Mouse (Mus musculus): ENCODE data around the gene Jag2.
A peak's percentile ranks its signal among the peaks of the same experiment; 100 is the strongest.

The Jag2 gene

GRCm38 (mm10) chr12:112900641-112901040 lies 28.9 kb downstream of the Jag2 start:
- DNase-seq (ENCODE audit: extremely low spot score): no peak

GRCm38 (mm10) chr12:112898960-112899359 lies 30.6 kb downstream of the Jag2 start:
- no peak for DNase-seq (ENCODE audit: extremely low spot score)

GRCm38 (mm10) chr12:112898351-112898750 lies 31.2 kb downstream of the Jag2 start:
- no peak for DNase-seq (ENCODE audit: extremely low spot score)

GRCm38 (mm10) chr12:112897522-112898212 lies 31.9 kb downstream of the Jag2 start:
- peak; percentile 35 for DNase-seq (ENCODE audit: extremely low spot score)

- no peak for DNase-seq (ENCODE audit: extremely low spot score)
Measured at GRCm38 (mm10) chr12:112894969-112895368, 34.6 kb downstream of the Jag2 start.

GRCm38 (mm10) chr12:112894303-112894884 lies 35.2 kb downstream of the Jag2 start:
- no peak for DNase-seq (ENCODE audit: extremely low spot score)

GRCm38 (mm10) chr12:112885465-112885864 lies 44.1 kb downstream of the Jag2 start:
- no peak for DNase-seq (ENCODE audit: extremely low spot score)

GRCm38 (mm10) chr12:112881301-112881815 lies 48.2 kb downstream of the Jag2 start:
- no peak for DNase-seq (ENCODE audit: extremely low spot score)

- no peak for DNase-seq (ENCODE audit: extremely low spot score)
Measured at GRCm38 (mm10) chr12:112880661-112881060, 48.9 kb downstream of the Jag2 start.

- DNase-seq (ENCODE audit: extremely low spot score): no peak
Measured at GRCm38 (mm10) chr12:112879731-112880130, 49.8 kb downstream of the Jag2 start.

GRCm38 (mm10) chr12:112877607-112878020 lies 52.0 kb downstream of the Jag2 start:
- no peak for DNase-seq (ENCODE audit: extremely low spot score)

- DNase-seq (ENCODE audit: extremely low spot score): no peak
Measured at GRCm38 (mm10) chr12:112877073-112877576, 52.5 kb downstream of the Jag2 start.

- peak; percentile 45 for DNase-seq (ENCODE audit: extremely low spot score)
Measured at GRCm38 (mm10) chr12:112876332-112877072, 53.1 kb downstream of the Jag2 start.

GRCm38 (mm10) chr12:112875225-112876013 lies 54.2 kb downstream of the Jag2 start:
- DNase-seq (ENCODE audit: extremely low spot score): peak; percentile 82

GRCm38 (mm10) chr12:112874199-112874598 lies 55.4 kb downstream of the Jag2 start:
- DNase-seq (ENCODE audit: extremely low spot score): no peak

GRCm38 (mm10) chr12:112873452-112874190 lies 56.0 kb downstream of the Jag2 start:
- DNase-seq (ENCODE audit: extremely low spot score): peak; percentile 66

GRCm38 (mm10) chr12:112872991-112873390 lies 56.6 kb downstream of the Jag2 start:
- no peak for DNase-seq (ENCODE audit: extremely low spot score)

- DNase-seq (ENCODE audit: extremely low spot score): no peak
Measured at GRCm38 (mm10) chr12:112871272-112871671, 58.3 kb downstream of the Jag2 start.

GRCm38 (mm10) chr12:112870775-112871174 lies 58.8 kb downstream of the Jag2 start:
- no peak for DNase-seq (ENCODE audit: extremely low spot score)

GRCm38 (mm10) chr12:112869783-112870204 lies 59.8 kb downstream of the Jag2 start:
- DNase-seq (ENCODE audit: extremely low spot score): peak; percentile 53
